Mouse (Mus musculus) ES-E14 (cell line): ENCODE data around the gene 2010300C02Rik.
"Not testable (repeated sequence)": the region's sequence is repeated elsewhere in the genome, so short reads cannot be mapped to it uniquely, and the experiment has no call there.

Experiments
- CHD2 ChIP-seq: IDR thresholded peaks from 2 replicates; pipeline ENCODE4 v1.6.1; 2014; ENCODE audit warnings: mild to moderate bottlenecking, low read depth, low read length, inconsistent platforms
- HCFC1 ChIP-seq: IDR thresholded peaks from 2 replicates; pipeline ENCODE4 v1.6.1; 2012; ENCODE audit warnings: low read length, inconsistent platforms, borderline replicate concordance; ENCODE audit not compliant: insufficient read depth
- MAFK ChIP-seq: IDR thresholded peaks from 2 replicates; pipeline ENCODE4 v1.6.1; 2014; ENCODE audit warnings: mild to moderate bottlenecking, low read depth, low read length, inconsistent platforms; ENCODE audit not compliant: insufficient read depth
- ZC3H11A ChIP-seq: IDR thresholded peaks from 2 replicates; pipeline ENCODE4 v1.6.1; 2012; ENCODE audit warnings: low read depth, mild to moderate bottlenecking, inconsistent platforms, low read length, borderline replicate concordance
- ZNF384 ChIP-seq: IDR thresholded peaks from 2 replicates; pipeline ENCODE4 v1.6.1; 2012; ENCODE audit warnings: low read depth, low read length, inconsistent platforms

- TF ChIP-seq MAFK, ZC3H11A, CHD2, HCFC1, ZNF384: not testable (repeated sequence)
These were observed 114.2 kb downstream of the 2010300C02Rik start for GRCm38 (mm10) chr1:37605694-37606093.
